Mouse (Mus musculus) CH12.LX (cell line): ENCODE data around the gene Atg5.

Experiments
- CHD2 ChIP-seq: IDR thresholded peaks from 2 replicates; pipeline ENCODE4 v1.6.1; 2011; ENCODE audit warnings: low read length, improper control_type of control experiment
- CTCF ChIP-seq, 2 experiments: IDR thresholded peaks in 1 of 2; conservative IDR thresholded peaks in 1 of 2; 2 replicates each; pipeline ENCODE4 v1.5.1; 2011 to 2012; ENCODE audit warnings: low read depth in 2 of 2, low read length in 2 of 2, improper control_type of control experiment in 1 of 2, inconsistent platforms in 1 of 2, mild to moderate bottlenecking in 1 of 2, moderate library complexity in 1 of 2
- ELF1 ChIP-seq: IDR thresholded peaks from 2 replicates; pipeline ENCODE4 v1.6.1; 2014; ENCODE audit warnings: low read depth, mild to moderate bottlenecking, inconsistent platforms, low read length, improper control_type of control experiment
- EP300 ChIP-seq: IDR thresholded peaks from 2 replicates; pipeline ENCODE4 v1.6.1; 2011; ENCODE audit warnings: low read length, improper control_type of control experiment
- GABPA ChIP-seq: IDR thresholded peaks from 2 replicates; pipeline ENCODE4 v1.6.1; 2012; ENCODE audit warnings: low read depth, low read length, improper control_type of control experiment, inconsistent platforms; ENCODE audit not compliant: insufficient replicate concordance
- HCFC1 ChIP-seq: IDR thresholded peaks from 2 replicates; pipeline ENCODE4 v1.6.1; 2012; ENCODE audit warnings: low read depth, mild to moderate bottlenecking, inconsistent platforms, low read length, improper control_type of control experiment
- KAT2A ChIP-seq: IDR thresholded peaks from 2 replicates; pipeline ENCODE4 v1.6.1; 2012; ENCODE audit warnings: low read length, improper control_type of control experiment, inconsistent platforms; ENCODE audit not compliant: insufficient replicate concordance
- POLR2A ChIP-seq: IDR thresholded peaks from 2 replicates; pipeline ENCODE4 v1.6.1; 2011; ENCODE audit warnings: low read depth, mild to moderate bottlenecking, improper control_type of control experiment, low read length

DNA sequence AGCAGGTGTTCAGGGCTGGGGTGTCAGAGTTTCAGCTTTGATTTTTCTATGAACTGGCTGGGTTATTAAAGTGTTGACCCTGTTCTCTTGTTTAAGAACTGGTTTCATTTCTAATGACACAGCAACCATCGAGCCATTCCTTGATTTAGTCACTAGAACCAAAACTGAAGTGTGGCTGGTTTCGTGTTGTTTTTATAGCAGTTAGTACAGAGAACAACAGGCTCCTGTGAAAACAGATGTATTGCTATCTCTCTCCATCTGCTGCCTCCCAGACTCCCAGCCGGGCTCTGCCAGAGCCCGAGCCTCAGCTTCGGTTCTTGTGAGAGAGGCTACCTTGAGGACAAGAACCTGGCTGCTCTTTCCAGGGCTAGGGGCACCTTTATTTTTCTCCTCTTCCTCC, 109.7 kb downstream of the Atg5 start:
- TF ChIP-seq EP300, result peak; percentile 93
- TF ChIP-seq HCFC1, result no peak
- TF ChIP-seq CTCF (conservative IDR thresholded peaks at IDR 0.05 in 1 of 2, IDR thresholded peaks at IDR 0.05 in 1 of 2; ENCODE audit: low read depth in 2 of 2, low read length in 2 of 2), result no peak
- TF ChIP-seq CHD2, result 0 out of 2 replicates have a peak, but pooled peaks have one; percentile 43
- TF ChIP-seq GABPA, result no peak
- TF ChIP-seq POLR2A, result no peak
- no peak for TF ChIP-seq ELF1
- no peak for TF ChIP-seq KAT2A
